In genomic region chr2:180250930-180251611, GRCm38 (mm10) we compare ENCODE assay signal across 9 mouse cellular contexts. TPM values are rescaled to one million over a fixed set of nuclear protein-coding genes. Genes with fewer than 3 reads are reported as not detected.
DNase-seq lines count a peak whose midpoint lies in the region; ATAC-seq and TF ChIP-seq lines count a peak whose summit lies in the region.
"Had no signal": no experiment of that assay in that cellular context is flagged by ENCODE, and none has a peak within 500 bp of the region (broad histone marks: within the 10 kb centered on the region; RNA-seq: fewer than 3 reads in every experiment).

No protein-coding gene starts in this region.

- ATAC-seq in heart, embryonic 16.5 days (replicated peaks; ENCODE audit: extremely low read depth, insufficient read depth, low FRiP score): peak; percentile 82
- peak; percentile 86 for ATAC-seq in liver, postnatal 0 days
- ATAC-seq in neural tube, embryonic 13.5 days (ENCODE audit: low read depth): peak; percentile 89

- H3K4me1 ChIP-seq in ES-Bruce4 (ENCODE audit: control insufficient read depth, insufficient read depth, low read length): peaks cover 2% of the 10 kb centered on the region
- peaks cover 4% of the 10 kb centered on the region for H3K4me1 ChIP-seq in heart, embryonic 16.5 days (ENCODE audit: control insufficient read depth, insufficient read depth, low read length)
- H3K4me1 ChIP-seq in liver, postnatal 0 days (ENCODE audit: insufficient read depth): peaks cover 6% of the 10 kb centered on the region
- peaks cover 7% of the 10 kb centered on the region for H3K4me1 ChIP-seq in neural tube, embryonic 13.5 days (replicated peaks)

- H3K27me3 ChIP-seq in ES-Bruce4 (ENCODE audit: control insufficient read depth, insufficient read depth, low read length, poor library complexity, severe bottlenecking): no peaks in the 10 kb centered on the region
- H3K27me3 ChIP-seq in heart, embryonic 16.5 days (ENCODE audit: control insufficient read depth, insufficient read depth, low read length): no peaks in the 10 kb centered on the region
- no peaks in the 10 kb centered on the region for H3K27me3 ChIP-seq in liver, postnatal 0 days (ENCODE audit: insufficient read depth, low read length)
- no peaks in the 10 kb centered on the region for H3K27me3 ChIP-seq in neural tube, embryonic 13.5 days

- 26% methylated on average over 11 of the region's 11 CpGs for WGBS in heart, embryonic 16.5 days
- WGBS in liver, postnatal 0 days (ENCODE audit: insufficient replicate concordance): 29% methylated on average over 11 of the region's 11 CpGs
- 35% methylated on average over 11 of the region's 11 CpGs for WGBS in neural tube, embryonic 13.5 days

- TF ChIP-seq EP300 in ES-Bruce4 (IDR thresholded peaks at IDR 0.05; ENCODE audit: insufficient read depth, low read depth, low read length): no peak
- no peak for TF ChIP-seq EP300 in liver, postnatal 0 days (IDR thresholded peaks at IDR 0.05; ENCODE audit: low read depth)

- TF ChIP-seq POLR2A in ES-Bruce4 (IDR thresholded peaks at IDR 0.05; ENCODE audit: insufficient read depth, low read length): no peak

- H3K36me3 ChIP-seq in ES-Bruce4 (ENCODE audit: control insufficient read depth, insufficient read depth, low read length, poor library complexity, severe bottlenecking): no peaks in the 10 kb centered on the region
- no peaks in the 10 kb centered on the region for H3K36me3 ChIP-seq in heart, embryonic 16.5 days (ENCODE audit: control insufficient read depth, insufficient read depth)
- no peaks in the 10 kb centered on the region for H3K36me3 ChIP-seq in liver, postnatal 0 days (replicated peaks; ENCODE audit: insufficient read depth, low read length)
- no peaks in the 10 kb centered on the region for H3K36me3 ChIP-seq in neural tube, embryonic 13.5 days

- peak overlapping the region; percentile 97 for H3K27ac ChIP-seq in ES-Bruce4 (ENCODE audit: insufficient read depth, low read length)
- H3K27ac ChIP-seq in heart, embryonic 16.5 days (ENCODE audit: low read length): no peak overlapping the region
- no peak overlapping the region for H3K27ac ChIP-seq in liver, postnatal 0 days (ENCODE audit: low read depth)
- H3K27ac ChIP-seq in neural tube, embryonic 13.5 days (replicated peaks): no peak overlapping the region
- H3K27ac ChIP-seq: macrophage had no signal

- H3K9me3 ChIP-seq in ES-Bruce4 (replicated peaks; ENCODE audit: control insufficient read depth, insufficient read depth, low read length, poor library complexity, severe bottlenecking): no peaks in the 10 kb centered on the region
- H3K9me3 ChIP-seq in heart, embryonic 16.5 days (replicated peaks; ENCODE audit: control insufficient read depth, low read length): no peaks in the 10 kb centered on the region
- no peaks in the 10 kb centered on the region for H3K9me3 ChIP-seq in liver, postnatal 0 days (ENCODE audit: low read length)
- no peaks in the 10 kb centered on the region for H3K9me3 ChIP-seq in neural tube, embryonic 13.5 days

- peak; percentile 67 for DNase-seq in c-Kit-negative CD71-positive TER-119-positive erythroid progenitor cells, embryonic 14.5 days (ENCODE audit: low read depth, low spot score)
- DNase-seq in fibroblast of lung, adult 2 months (ENCODE audit: low read depth): peak; percentile 52
- DNase-seq in kidney, postnatal 14 days: peak; percentile 89
- peak; percentile 78 for DNase-seq in liver, postnatal 0 days
- peak; percentile 75 for DNase-seq in testis, postnatal 14 days (ENCODE audit: low spot score)

- no peak overlapping the region for H3K4me3 ChIP-seq in ES-Bruce4 (ENCODE audit: low read depth, low read length)
- H3K4me3 ChIP-seq in heart, embryonic 16.5 days (ENCODE audit: low read length): no peak overlapping the region
- H3K4me3 ChIP-seq in liver, postnatal 0 days (ENCODE audit: low read depth, low read length): no peak overlapping the region
- H3K4me3 ChIP-seq in neural tube, embryonic 13.5 days: no peak overlapping the region

- peak; percentile 77 for TF ChIP-seq CTCF in ES-Bruce4 (IDR thresholded peaks at IDR 0.05; ENCODE audit: low read depth, low read length)
- TF ChIP-seq CTCF in liver, postnatal 0 days (IDR thresholded peaks at IDR 0.05; ENCODE audit: low read depth): peak; percentile 99

- no peak overlapping the region for H3K9ac ChIP-seq in ES-Bruce4 (ENCODE audit: low read depth, poor library complexity, severe bottlenecking)
- H3K9ac ChIP-seq in heart, embryonic 16.5 days (ENCODE audit: low read length): 0 out of 2 replicates have a peak overlapping the region, but pooled peaks have one; percentile 24
- H3K9ac ChIP-seq in liver, postnatal 0 days (replicated peaks): no peak overlapping the region
- no peak overlapping the region for H3K9ac ChIP-seq in neural tube, embryonic 13.5 days

- no peak overlapping the region for H3K4me2 ChIP-seq in heart, embryonic 16.5 days (ENCODE audit: low read depth, low read length)
- H3K4me2 ChIP-seq in liver, postnatal 0 days (ENCODE audit: low read depth, low read length): no peak overlapping the region
- no peak overlapping the region; the same call in 1 of the 2 replicates for H3K4me2 ChIP-seq in neural tube, embryonic 13.5 days

RNA-seq across cellular contexts. Expression of gene Rps21, which starts 6.1 kb away (rescaled TPM):
- 1,612 and 1,632 TPM in 2 replicates for polyA plus RNA-seq in ES-Bruce4 (2011; ENCODE audit: insufficient read depth, insufficient read length, low read depth, missing spikeins)
- 208 and 247 TPM in 2 replicates for polyA plus RNA-seq in heart, embryonic 16.5 days (2015; fragmentation: Nextera tagmentation; extraction: Ambion mirVana)
- polyA plus RNA-seq in liver, postnatal 0 days (2015; fragmentation: Nextera tagmentation; extraction: Ambion mirVana): 382 and 393 TPM in 2 replicates
- polyA plus RNA-seq in neural tube, embryonic 13.5 days (2015; fragmentation: Nextera tagmentation; extraction: Ambion mirVana): 362 and 435 TPM in 2 replicates

RNA-seq across cellular contexts. Expression of gene Cables2, which starts 22.2 kb away (rescaled TPM):
- 13.2 and 14.5 TPM in 2 replicates for polyA plus RNA-seq in ES-Bruce4 (2011; ENCODE audit: insufficient read depth, insufficient read length, low read depth, missing spikeins)
- polyA plus RNA-seq in heart, embryonic 16.5 days (2015; fragmentation: Nextera tagmentation; extraction: Ambion mirVana): 6.1 and 9.9 TPM in 2 replicates
- polyA plus RNA-seq in liver, postnatal 0 days (2015; fragmentation: Nextera tagmentation; extraction: Ambion mirVana): 4.7 and 5.2 TPM in 2 replicates
- 22.0 and 23.9 TPM in 2 replicates for polyA plus RNA-seq in neural tube, embryonic 13.5 days (2015; fragmentation: Nextera tagmentation; extraction: Ambion mirVana)

RNA-seq across cellular contexts. Expression of gene Lama5, which starts 25.4 kb away (rescaled TPM):
- polyA plus RNA-seq in ES-Bruce4 (2011; ENCODE audit: insufficient read depth, insufficient read length, low read depth, missing spikeins): 141 and 145 TPM in 2 replicates
- 17.7 and 32.1 TPM in 2 replicates for polyA plus RNA-seq in heart, embryonic 16.5 days (2015; fragmentation: Nextera tagmentation; extraction: Ambion mirVana)
- polyA plus RNA-seq in liver, postnatal 0 days (2015; fragmentation: Nextera tagmentation; extraction: Ambion mirVana): 2.1 and 2.2 TPM in 2 replicates
- 2.0 and 2.4 TPM in 2 replicates for polyA plus RNA-seq in neural tube, embryonic 13.5 days (2015; fragmentation: Nextera tagmentation; extraction: Ambion mirVana)
- polyA plus RNA-seq: macrophage had no signal

RNA-seq across cellular contexts. Expression of gene Rbbp8nl, which starts 38.6 kb away (rescaled TPM):
- polyA plus RNA-seq in ES-Bruce4 (2011; ENCODE audit: insufficient read depth, insufficient read length, low read depth, missing spikeins): 1.7 and 1.8 TPM in 2 replicates
- 0.05 and 0.22 TPM in 2 replicates for polyA plus RNA-seq in heart, embryonic 16.5 days (2015; fragmentation: Nextera tagmentation; extraction: Ambion mirVana)
- not detected in 2 replicates for polyA plus RNA-seq in liver, postnatal 0 days (2015; fragmentation: Nextera tagmentation; extraction: Ambion mirVana)
- not detected in 2 replicates for polyA plus RNA-seq in neural tube, embryonic 13.5 days (2015; fragmentation: Nextera tagmentation; extraction: Ambion mirVana)
- polyA plus RNA-seq: macrophage had no signal
